Mouse (Mus musculus): ENCODE measurements around the gene Tubgcp5.
A peak's percentile ranks its signal among the peaks of the same experiment; 100 is the strongest.
"Not testable (repeated sequence)": the region's sequence is repeated elsewhere in the genome, so short reads cannot be mapped to it uniquely, and the experiment has no call there.

Tubgcp5 gene

DNA sequence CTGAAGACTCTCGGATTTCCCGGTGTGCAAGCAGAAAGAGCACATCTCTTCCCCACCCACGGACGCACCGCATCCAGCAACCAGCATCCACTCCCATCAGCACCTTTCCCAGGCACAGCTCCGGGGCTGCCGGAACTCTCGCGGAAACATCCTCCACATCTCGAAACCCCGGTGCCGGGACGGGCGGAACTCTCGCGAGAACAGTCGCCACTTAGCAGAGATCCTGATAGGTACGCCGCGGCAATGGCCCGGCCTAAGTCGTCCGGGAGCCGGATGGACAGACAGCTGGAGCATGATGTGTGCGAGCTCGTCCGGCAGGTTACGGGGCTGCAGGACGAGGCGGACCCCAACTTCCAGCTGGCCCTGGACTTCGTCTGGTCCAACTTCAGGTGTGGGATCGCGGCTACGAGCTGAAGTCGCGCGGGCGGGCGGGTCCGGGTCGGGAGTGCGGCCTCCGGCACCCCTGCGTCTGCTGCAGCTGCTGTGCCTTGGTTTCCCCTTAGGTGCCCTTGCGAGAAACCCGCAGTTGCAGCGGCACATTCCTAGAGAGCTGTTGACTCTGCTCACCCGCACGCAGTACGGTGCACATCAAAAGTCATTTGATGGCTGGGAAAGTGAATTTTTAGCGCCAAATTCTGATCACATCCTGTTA, at the start of gene Tubgcp5:
TSS of gene Tubgcp5 (plus strand) at position 203 of the 652 bp plus-strand sequence.
- DNase-seq, result peak; percentile 98

DNA sequence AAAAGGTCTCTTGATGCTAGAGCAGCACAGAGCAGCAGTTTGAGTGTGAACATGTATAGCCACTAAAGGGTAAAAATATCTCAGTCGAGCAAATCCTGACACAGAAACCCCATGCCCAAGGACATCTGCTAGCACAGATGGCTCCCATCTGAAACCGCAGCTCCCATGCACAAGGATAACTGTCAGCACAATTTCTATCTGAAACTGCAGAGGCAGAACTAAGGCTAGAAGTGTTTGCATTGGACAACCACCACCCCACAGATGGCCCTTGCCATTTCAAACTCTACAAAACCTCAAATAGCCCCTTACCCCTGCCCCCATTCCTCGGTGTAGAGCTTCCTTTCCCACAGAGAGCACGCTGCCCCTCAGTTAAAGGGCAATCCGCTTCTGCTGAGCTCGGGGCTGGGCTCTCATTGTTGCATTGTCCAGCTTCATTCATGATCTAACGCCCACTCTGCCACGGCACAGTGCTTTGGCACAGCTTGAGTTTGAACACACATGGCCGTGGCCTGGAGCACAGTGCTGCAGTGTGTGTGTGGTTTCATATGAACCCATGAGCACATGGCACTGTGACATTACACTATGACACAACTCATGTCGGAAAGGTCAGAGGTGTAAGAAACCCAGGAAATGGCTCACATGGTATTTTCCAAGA, 49.3 kb upstream of the Tubgcp5 start:
- peak; percentile 67 to 73 for DNase-seq

DNA sequence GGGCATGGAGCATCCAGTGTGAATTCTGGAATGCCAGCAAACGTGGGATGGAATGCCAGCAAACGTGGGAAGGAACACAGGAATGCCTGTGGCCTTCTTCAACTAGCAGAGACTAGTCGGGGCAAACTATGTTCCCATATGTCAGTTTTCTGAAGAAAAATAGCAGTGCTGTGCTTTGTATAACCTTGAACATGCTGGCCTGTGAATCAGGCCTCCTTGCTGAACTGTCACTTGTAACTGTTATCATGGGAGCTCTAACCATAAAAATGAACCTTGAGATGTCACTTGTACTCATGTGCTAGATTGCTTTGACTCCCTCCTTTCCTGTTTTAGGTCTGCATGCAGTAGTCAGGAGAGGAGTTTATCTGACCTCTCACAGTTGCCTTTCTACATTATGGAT, 43.1 kb upstream of the Tubgcp5 start:
- DNase-seq, result no peak

DNA sequence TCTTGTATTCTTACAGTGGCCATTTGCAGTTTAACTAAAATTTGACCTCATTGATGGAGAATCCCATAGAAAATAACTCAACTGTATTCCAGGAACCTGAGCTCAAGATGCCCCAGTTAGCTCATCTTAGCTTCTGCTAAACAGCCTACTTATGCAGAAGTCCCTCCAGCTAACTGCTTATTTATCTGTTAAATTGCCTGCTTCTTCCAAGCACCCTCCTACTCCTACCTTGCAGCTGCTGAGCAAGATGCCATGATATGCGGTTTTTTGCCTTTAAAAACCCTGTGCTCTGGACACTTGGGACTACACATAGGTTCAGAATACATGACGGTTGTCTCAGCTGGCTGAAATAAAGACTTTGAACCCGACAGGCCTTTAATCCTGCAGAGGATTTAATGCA, 34.6 kb upstream of the Tubgcp5 start:
- no peak for DNase-seq

DNA sequence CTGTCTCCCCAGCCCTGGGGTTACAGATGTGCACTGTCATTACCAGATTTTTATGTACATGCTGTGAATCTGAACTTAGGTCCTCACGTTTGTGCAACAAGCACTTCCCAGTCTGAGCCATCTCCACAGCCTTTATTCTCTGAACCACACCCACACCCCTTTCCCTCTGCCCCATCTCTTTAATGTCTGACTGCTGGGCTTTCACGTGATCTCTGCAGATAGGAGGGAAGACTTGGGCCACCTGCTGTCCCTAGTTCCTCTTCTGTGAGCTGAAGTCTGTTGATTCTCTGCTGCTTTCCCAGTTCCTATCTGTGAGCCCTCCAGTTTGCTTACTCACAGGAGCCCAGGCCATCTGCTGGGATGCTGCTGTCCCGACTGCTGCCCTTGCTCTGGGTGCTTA, 26.0 kb upstream of the Tubgcp5 start, which contains the start of gene Siglech:
TSS of gene Siglech (plus strand) at position 253 of the 400 bp plus-strand sequence.
- DNase-seq, result no peak

DNA sequence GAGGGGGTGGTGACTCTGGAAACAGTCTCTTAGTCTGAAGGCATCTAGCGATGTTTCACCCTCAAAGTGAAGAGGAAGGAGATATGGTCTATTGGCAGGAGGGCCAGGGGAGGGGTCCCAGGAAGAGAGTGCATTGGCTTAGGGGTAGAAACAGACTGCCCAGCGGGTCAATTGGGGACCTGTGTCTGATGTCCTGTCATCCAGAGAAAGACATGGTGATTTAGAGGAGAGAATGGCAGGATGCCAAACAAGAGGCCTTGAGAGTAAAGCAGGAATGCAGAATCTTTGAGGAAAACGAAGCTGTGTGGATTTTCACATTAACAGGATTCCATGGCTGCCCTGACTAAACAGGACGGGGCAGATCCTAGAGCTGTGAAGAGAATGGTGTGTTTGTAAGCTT, 13.9 kb upstream of the Tubgcp5 start:
- peak; percentile 12 to 19 for DNase-seq

DNA sequence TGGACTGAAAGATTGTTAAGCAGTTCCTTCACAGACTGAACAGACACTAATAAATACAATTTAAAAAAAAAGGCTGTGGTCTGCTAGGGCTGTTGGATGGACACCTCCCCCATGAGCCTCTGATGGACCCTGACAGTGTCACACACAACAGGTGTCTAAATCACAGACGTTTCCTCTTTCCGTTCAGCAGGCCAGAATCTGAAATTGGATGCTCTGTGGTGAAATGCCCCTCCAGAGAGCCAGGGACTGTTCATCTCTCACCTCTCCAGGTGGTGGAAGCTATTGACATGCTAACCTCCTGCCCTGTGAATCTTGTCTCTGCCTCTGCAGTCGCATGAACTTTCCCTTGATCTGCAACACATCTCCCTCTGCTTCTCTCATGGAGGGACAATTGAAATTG, 11.5 kb upstream of the Tubgcp5 start:
- no peak for DNase-seq

DNA sequence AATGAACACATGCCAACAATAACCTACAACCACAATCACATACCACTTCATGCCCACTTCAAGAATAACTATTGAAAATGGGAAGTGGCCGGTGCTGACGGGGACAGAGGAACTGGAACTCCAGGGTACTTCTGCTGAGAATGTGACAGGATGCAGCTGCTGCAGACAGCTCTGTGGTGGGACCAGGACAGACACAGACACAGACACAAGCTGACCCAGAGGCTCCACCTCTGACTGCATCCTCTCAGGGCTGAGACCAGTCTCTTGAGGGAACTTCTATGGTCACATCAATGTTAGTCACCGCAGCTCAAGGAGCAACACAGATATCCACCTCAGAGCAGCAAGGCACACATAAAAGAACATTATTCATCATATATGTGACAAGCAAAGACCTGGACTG, 9.4 kb upstream of the Tubgcp5 start:
- no peak for DNase-seq

DNA sequence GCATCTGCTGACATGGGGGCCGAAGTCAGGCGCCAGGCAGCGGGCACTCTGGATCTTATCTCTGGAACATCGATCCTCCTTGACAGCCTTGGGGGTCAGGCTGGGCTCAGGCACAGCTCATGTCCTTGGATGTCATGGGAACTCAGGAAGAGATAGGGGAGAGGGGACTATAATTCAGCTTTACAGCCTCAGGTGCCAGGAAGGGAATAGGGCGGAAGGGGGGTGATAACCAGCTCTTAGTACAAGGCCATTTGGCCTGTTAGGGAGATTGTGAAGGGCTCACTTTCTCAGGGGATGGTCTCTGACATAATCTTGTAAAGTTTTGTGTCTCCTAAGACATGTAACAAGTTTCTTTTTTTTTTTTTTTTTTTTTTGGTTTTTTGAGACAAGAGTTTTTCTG, 3.4 kb upstream of the Tubgcp5 start:
- not testable (repeated sequence) for DNase-seq

DNA sequence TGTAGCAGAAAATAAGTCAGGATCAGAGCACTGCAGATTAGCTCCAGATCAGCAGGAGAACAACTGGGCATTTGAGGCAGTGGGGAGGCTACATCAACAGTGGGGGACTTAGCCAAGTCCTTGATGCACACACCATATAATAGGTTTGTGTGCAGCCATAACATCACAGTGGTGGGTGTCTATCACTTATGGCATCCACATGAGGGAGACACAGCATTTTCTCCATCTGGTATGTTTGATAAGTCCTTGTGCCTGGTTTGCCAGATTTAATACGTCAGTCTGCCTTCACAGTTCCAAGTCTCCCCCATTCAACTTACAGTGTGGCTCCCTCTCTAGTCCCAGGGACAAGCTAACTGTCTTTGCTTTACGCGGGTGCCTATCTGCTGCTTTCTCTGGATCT, 1.7 kb upstream of the Tubgcp5 start:
- DNase-seq, result no peak

DNA sequence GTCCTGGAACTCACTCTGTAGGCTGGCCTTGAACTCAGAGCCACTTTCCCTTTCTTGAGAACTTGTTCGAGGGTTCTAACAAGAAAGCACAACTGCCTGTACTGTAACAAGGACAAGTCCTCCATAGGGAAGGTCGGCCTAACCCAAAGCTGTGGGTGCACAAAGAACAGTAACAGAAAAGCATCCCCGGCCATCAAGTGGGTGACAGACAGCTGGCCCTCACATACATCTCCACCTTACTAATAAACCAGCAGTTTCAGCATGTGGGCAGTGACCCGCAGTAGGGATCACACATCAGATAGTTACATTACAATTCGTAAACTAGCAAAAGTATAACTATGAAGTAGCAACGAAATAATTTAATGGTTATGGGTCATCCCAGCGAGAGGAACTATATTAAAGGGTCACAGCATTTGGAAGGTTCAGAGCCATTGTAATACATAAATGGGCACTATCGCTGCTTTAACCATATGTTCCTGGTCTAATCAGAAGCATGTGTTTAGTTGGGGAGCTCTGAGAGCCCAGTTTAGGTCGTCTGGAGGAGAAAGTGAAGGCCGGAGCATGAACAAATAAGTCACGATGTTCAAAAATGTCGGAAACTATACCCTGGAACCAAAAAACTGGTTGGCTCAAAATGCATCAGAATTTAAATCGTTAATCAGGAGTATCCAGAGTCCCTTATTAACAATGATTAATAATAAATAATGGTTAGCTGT, 560 bp upstream of the Tubgcp5 start:
- DNase-seq, result peak in 1 of 2 experiments; percentile 19

DNA sequence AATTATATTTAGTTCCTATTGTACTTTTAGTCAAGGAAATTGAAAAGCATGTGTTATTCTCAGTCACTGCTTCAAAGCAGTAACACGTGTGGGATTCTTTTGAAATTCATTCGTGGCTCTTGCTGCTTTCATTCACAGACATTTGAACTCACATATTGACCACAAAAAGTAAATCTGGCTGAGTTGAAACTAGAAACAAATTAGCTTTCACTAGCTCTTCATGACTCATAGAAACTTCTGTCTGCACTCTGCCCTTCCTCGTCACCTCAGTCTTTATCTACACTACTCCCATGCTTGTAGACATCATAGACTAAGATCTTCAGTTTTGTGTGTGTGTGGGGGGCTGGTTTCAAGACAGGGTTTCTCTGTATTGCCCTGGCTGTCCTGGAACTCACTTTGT, 6.0 kb downstream of the Tubgcp5 start:
- no peak for DNase-seq

DNA sequence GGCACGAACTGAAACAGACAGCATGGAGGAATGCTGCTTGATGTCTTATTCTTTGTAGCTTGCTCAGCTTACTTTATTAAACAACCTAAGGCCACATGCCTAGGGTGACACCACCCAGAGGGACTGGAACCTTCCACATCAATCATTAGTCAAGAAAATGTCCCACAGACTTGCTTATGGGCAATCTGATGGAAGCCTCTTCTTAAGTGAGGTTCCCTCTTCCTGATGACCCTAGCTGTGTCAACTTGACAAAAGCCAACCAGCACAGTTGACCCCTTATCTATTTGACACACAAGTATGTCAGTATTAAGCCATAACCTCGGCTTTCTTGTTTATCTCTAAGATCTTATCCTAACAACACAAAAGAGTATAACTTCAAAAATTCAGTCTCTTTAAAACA, 16.0 kb downstream of the Tubgcp5 start:
- DNase-seq, result no peak

DNA sequence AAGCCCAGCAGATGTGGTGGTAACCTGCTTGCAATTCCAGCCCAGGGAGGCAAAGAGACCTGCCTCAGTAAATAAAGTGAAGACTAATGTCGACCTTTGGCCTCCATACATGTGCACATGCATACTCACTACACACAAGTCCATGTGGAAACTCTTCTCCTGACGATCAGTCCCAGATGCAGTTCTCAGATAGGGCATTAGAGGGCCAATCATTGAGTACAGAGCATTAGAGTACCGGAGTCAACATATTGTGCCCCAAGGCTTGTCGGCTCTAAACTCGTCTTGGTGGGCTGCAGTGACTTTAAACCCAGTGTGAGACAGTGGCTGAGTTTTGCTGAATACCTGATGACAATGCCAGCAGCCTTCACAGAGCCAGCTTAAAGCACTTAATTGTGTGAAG, 30.5 kb downstream of the Tubgcp5 start:
- DNase-seq, result no peak

DNA sequence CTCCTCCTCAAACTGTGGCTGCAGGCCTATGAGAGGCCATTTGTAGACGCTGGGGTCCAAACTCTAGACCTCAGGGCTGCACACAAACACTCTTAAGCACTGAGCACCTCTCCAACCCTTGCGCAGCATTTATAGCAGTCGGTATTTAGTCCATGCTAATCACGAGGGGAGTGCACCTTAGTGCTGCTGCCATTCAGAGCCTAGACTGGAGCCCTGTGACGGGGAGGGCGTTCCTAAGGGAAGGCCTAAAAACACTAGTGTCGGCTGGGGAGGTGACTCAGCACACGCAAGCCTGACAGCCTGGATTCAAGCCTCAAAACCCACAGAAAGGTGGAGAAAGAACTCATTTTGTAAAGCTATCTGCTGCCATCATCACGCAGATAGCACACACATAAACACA, 33.6 kb downstream of the Tubgcp5 start:
- no peak for DNase-seq

DNA sequence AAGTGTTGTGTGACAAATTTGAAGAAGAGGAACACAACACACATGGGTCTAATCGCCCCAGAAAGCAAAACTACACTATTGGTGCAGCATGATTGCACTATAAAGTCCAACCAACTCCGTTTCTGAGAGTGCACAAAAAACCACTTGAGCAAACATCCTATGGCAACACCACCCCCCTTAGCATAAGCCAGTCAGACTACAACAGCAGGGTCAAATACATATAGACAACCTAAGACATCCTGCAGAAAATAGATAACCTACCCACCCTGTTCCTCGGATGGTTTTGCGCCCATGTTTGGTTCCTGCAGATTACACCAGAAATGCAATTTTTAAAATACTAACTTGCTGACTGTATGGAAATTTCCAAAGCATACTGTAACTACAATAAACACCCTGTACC, 42.9 kb downstream of the Tubgcp5 start:
- DNase-seq, result no peak

DNA sequence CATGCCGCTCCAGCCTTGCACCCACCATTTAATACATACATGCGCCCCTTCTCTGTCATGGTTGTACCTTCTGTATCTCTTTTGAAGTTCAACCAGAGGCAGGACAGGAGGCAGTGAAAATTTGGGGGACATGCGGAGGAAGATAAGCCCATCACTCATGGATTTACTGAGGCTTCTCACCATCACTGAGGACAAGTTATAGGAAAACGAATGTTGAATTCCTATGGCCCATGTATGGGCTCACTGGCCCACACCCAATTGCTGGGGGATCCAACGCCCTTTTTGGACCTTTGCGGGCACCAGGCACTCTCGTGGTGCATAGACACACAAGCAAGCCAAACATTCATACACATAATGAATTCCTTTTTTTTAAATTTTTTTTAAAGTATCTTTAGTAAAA, 47.5 kb downstream of the Tubgcp5 start, which contains the start of gene Cyfip1:
TSS of gene Cyfip1 (plus strand) at position 301 of the 400 bp plus-strand sequence.
- DNase-seq, result peak in 1 of 2 experiments; percentile 35

DNA sequence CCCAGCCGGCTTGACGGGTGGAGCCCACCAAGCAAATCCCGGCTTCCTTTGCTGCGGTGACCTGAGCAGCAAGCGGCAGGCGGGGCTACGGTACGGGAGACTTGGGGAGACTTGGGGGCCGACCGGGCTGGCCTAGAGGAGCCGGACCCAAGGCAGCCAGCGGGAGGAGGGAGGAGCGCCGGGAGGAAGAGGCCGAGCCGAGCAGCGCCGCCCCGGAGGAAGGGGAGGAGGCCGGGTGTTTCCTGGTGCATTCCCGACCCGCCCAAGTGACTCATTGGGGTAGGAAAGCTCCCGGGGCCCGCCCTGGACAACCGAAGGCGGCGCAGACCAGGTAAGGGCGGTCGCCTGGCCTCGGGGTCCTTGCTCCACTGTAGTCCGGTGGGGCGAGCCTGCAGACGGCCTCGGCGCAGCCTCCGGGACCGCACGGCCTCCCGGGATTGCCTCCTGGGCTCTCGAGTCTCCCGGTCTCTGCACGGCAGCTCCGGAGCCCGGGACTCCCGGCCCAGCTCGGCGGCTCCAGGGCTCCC, 48.1 kb downstream of the Tubgcp5 start:
- DNase-seq, result peak; percentile 87 to 91

DNA sequence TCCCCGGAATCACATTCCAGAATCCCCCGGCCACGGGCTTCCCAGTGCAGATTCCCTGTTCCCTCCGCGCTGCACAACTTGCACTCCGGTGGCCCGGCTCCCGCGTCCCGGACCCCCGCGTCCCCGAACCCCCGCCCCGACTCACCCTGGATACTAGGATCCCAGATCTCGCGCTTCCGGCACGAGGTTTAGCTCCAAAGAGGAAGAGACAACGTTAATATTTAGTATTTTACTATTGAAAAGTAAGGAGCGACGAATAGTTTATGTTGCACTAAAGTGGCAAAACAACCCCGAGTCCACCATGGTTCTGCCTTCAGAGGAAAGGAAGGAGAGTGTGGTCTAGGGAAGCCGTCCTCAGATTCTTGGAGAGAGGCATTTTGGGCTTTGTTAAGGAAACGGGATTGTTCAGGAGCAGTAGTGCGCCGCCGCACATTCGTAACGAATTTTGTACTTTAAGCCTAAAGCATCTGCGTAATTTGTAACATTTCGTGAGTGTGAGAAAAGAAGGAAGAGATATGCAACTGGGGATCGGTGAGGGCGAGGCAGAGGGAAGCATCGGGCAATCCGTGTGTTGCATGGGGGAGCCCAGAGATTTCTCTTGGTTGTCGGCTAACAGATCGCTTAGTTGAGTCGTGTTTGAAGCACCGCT, 48.7 kb downstream of the Tubgcp5 start:
- peak in 1 of 2 experiments; percentile 20 for DNase-seq

DNA sequence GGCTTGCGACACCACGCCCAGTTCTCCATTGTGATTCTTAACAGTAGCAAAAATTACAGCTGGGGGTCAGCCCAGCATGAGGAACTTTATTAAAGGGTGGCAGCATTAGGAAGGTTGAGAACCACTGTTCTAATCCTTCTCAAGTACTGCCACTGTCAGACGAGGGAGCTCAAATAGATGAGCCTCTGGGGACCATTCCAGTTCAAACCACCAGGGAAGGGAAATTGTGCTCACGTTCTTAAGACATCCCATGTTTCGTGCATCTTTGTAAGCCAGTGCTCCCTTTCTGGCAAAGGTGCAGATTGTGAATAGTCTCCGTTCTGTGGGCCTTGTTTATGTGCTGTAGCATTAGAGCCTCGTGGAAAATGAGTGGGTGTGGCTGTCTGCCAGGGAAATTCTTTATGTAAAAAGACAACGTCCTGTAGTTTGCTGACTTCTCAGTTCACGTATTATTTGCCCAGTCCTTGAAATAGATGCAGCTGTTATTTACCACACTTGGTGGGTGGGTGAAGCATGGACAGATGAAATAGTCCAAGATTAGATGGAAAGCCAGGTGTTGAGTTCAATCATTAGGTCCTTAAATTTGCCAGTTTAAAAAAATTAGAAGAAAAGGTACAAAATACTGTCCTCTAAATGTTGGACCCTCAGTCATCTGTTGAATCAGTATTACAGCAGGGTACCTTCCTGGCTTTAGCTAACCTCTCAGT, 52.8 kb downstream of the Tubgcp5 start:
- no peak for DNase-seq

DNA sequence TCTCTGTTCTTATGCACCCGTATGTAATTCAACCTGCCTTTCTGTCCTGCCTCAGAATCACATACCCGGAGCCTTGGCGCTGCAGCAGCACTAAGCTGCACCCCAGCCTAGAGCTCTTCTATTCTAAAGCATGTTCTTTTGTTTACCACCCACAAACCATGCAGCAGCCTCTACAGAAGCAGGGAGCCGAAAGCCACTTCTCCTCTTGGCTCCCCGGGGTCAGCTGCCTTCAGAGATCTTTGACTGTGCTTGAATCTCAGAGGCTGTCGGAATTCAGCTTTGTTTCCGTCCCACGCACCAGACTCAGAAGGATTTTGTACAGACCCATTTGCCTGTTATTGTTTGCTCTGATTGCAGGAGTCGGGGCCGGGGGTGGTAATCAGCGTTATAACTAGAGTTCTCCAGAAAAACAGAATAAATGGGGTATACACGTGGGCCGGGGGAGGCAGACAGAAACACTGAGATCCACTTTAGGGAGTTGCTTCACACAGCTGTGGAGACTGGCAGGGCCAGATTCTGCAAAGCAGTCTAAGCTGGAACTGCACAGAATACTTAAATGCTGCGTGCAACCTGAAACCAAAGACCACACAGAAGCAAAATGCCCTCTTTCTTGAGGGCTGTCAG, 56.1 kb downstream of the Tubgcp5 start:
- no peak for DNase-seq

DNA sequence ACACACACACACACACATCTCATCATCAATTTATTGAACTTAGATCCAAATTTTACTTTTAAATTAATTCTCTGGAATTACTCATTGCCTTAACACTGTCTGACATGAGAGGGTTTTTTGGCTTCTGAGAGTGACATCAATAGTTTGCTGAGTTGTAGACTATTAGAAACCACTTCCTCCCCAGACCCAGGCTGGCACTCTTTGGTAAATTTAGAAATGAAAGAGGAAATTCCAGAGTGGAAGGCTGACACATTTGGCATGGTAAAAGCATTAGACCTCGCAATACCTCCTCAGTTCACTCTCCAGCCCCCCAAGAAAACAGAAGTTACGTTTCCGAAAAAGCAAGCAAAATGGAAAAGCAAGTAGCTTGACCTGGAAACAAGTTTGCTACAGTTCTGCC, 58.8 kb downstream of the Tubgcp5 start:
- no peak for DNase-seq

Measured in cerebellum, postnatal 14 days (tissue).